Mouse (Mus musculus) forebrain, embryonic 14.5 days (tissue): ENCODE results near the gene Trim41. TPM values are rescaled to one million over a fixed set of nuclear protein-coding genes. Genes with fewer than 3 reads are reported as not detected.
"Not testable (repeated sequence)": the region's sequence is repeated elsewhere in the genome, so short reads cannot be mapped to it uniquely, and the experiment has no call there.

Source experiments
- ATAC-seq: fragments of 200-750 bp; cut with Nextera tagmentation; 2 replicates; pipeline ENCODE4 v1.8.0; 2017; ENCODE audit warnings: mild to moderate bottlenecking, moderate library complexity
- DNase-seq: peaks from one replicate; pipeline ENCODE4 v3.0.0-alpha.2; 2015; ENCODE audit warnings: low spot score
- H3K27ac ChIP-seq: fragments of 300-500 bp; sonication (generic); 2 replicates; pipeline ENCODE4 v1.5.1; 2014; ENCODE audit warnings: low read depth, mild to moderate bottlenecking, control low read depth, low read length, moderate library complexity
- H3K27me3 ChIP-seq: fragments of 300-500 bp; sonication (generic); replicated peaks from 2 replicates; pipeline ENCODE4 v1.6.1; 2014; ENCODE audit warnings: low read length, control low read depth, mixed read lengths; ENCODE audit not compliant: control insufficient read depth, insufficient read depth
- H3K36me3 ChIP-seq: fragments of 300-500 bp; sonication (generic); 2 replicates; pipeline ENCODE4 v1.6.1; 2014; ENCODE audit warnings: low read length, control low read depth; ENCODE audit not compliant: control insufficient read depth, insufficient read depth
- H3K4me1 ChIP-seq: fragments of 300-500 bp; sonication (generic); 2 replicates; pipeline ENCODE4 v1.6.1; 2014; ENCODE audit warnings: antibody characterized with exemption, low read length, control low read depth; ENCODE audit not compliant: control insufficient read depth, insufficient read depth
- H3K4me2 ChIP-seq: fragments of 300-500 bp; sonication (generic); 2 replicates; pipeline ENCODE4 v1.6.1; 2014; ENCODE audit warnings: mild to moderate bottlenecking, control low read depth, low read length
- H3K4me3 ChIP-seq: fragments of 300-500 bp; sonication (generic); 2 replicates; pipeline ENCODE4 v1.5.1; 2014; ENCODE audit warnings: low read depth, low read length, control low read depth
- H3K9ac ChIP-seq: fragments of 300-500 bp; sonication (generic); 2 replicates; pipeline ENCODE4 v1.6.1; 2014; ENCODE audit warnings: mild to moderate bottlenecking, low read length, control low read depth, moderate library complexity
- H3K9me3 ChIP-seq: fragments of 300-500 bp; sonication (generic); replicated peaks from 2 replicates; pipeline ENCODE4 v1.6.1; 2016; ENCODE audit warnings: low read length, control low read depth, mixed read lengths; ENCODE audit not compliant: control insufficient read depth
- WGBS: fragments of 180-500 bp; shearing (Covaris S2); extraction: QIAGEN DNeasy Blood & Tissue Kit; methylation state at CpG from one replicate; pipeline ENCODE4 v1.1.7; 2014; 5-methylcytosine and 5-hydroxymethylcytosine counted together
- polyA plus RNA-seq: library from polyadenylated mRNA; unstranded; fragments of >200 nt; fragmentation: Nextera tagmentation; extraction: Ambion mirVana; gene quantifications from 2 replicates; pipeline ENCODE4 v1.2.1, GENCODE M21; 2014

Trim41 gene
- polyA plus RNA-seq, 1 experiment from 2014 or later: 3.2 TPM

DNA sequence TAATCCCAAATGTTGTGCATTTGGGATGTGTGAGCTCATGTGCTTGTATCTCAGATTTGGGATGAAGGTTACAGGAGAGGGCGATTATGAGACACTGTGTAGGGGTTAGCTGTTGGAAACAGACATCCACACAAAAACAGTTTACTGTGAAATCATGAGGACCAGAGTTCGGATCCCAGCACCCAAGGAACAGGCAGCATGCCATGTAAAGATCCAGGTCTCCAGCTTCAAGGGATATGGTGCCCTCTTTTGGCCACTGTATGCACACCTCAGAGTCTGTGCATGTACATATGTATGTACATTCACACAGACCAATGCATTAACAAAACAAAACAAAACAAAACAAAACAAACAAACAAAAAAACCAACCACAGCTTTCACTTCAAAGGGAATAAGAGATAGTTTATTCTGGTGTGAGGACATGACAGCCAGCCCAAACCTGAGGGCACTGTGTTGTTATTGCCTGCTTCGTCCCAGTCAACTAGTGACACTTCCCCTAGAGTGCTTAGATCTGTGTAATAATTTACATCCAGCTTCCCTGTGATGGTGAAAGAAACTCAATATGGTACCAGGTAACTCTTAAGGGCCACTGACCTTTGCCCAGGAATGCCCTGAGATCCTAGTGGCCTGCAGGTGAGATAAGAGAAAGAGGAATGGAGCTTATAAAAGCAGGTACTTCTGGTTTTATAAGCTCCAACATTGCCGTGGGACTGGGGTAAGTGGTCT, 34.3 kb upstream of the Trim41 start:
- peaks cover 12% of the 10 kb centered on the region for H3K4me1 ChIP-seq
- H3K27me3 ChIP-seq: no peaks in the 10 kb centered on the region
- DNase-seq: no peak
- H3K4me3 ChIP-seq: no peak overlapping the region
- H3K9me3 ChIP-seq: no peaks in the 10 kb centered on the region
- no peak overlapping the region for H3K4me2 ChIP-seq
- H3K9ac ChIP-seq: no peak overlapping the region
- no peak overlapping the region for H3K27ac ChIP-seq
- WGBS: 84% methylated on average over 4 of the region's 4 CpGs
- no peak for ATAC-seq
- no peaks in the 10 kb centered on the region for H3K36me3 ChIP-seq

DNA sequence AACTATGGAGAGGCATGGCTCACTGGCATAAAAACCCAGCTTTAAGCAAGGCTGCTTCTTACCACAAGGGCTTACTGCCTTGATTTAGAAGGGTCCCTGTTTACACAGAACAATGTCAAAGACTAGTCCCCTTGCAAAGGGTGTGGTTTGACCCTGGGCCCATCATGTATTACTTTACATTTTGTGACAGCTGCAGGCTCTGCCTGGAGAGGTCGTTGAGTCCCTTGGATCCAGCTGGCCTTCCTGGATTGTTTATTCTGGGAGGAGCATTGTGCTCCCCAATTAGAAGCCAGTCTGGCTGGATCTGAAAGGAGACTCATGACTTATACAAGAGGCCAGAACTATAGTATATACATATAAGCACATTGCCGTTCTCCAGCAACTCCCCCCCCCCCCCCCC, 33.1 kb upstream of the Trim41 start:
- Histone ChIP-seq H3K27ac (no peak overlapping the region), H3K4me3 (no peak overlapping the region), H3K36me3 (no peaks in the 10 kb centered on the region), H3K4me2 (no peak overlapping the region), H3K9me3 (no peaks in the 10 kb centered on the region), H3K27me3 (no peaks in the 10 kb centered on the region), H3K9ac (no peak overlapping the region), H3K4me1 (peaks cover 12% of the 10 kb centered on the region)
- ATAC-seq (no peak), DNase-seq (no peak)
- WGBS: 35% methylated on average over 2 of the region's 2 CpGs

DNA sequence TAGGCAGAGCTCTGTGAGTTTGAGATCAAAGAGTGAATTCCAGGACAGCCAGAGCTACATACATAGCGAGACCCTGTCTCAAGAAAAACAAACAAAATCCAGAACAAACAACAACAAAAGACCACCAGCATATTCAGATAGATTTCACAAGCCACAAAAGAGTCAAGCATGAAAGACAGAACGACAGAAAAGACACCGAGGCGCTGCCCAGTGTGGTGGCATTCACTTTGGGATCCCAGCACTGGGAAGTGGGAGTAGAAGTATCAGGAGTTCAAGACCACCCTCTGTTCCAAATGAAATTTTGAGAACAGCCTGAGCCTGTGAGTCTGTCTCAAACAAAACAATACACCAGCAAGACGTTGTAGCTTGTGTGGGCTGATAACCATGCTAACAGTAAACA, 29.7 kb upstream of the Trim41 start:
- Histone ChIP-seq H3K36me3 (no peaks in the 10 kb centered on the region), H3K4me3 (no peak overlapping the region), H3K9me3 (no peaks in the 10 kb centered on the region), H3K4me2 (no peak overlapping the region), H3K9ac (no peak overlapping the region), H3K27ac (no peak overlapping the region), H3K27me3 (no peaks in the 10 kb centered on the region), H3K4me1 (no peaks in the 10 kb centered on the region)
- ATAC-seq (no peak), DNase-seq (no peak)
- WGBS: 54% methylated on average over 5 of the region's 5 CpGs

DNA sequence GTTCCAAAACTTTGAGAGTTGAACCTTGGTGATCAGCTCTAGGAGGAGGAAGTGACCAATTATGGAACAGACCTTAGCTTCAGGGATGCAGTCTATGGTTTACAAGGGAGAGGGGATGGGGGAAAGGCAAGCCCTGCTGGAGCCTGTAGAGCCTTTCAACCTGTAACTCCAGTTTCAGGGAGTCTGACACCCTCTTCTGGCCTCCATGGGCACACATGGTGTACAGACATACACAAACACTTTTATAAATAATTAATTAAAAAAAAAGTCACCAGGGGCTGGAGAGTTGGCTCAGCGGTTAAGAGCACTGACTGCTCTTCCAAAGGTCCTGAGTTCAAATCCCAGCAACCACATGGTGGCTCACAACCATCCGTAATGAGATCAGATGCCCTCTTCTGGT, 29.2 kb upstream of the Trim41 start:
- H3K27me3 ChIP-seq, H3K9ac ChIP-seq, H3K4me2 ChIP-seq, DNase-seq, H3K4me3 ChIP-seq, ATAC-seq, H3K36me3 ChIP-seq, H3K9me3 ChIP-seq, H3K27ac ChIP-seq, H3K4me1 ChIP-seq: not testable (repeated sequence)
- WGBS: 78% methylated on average over 2 of the region's 2 CpGs

DNA sequence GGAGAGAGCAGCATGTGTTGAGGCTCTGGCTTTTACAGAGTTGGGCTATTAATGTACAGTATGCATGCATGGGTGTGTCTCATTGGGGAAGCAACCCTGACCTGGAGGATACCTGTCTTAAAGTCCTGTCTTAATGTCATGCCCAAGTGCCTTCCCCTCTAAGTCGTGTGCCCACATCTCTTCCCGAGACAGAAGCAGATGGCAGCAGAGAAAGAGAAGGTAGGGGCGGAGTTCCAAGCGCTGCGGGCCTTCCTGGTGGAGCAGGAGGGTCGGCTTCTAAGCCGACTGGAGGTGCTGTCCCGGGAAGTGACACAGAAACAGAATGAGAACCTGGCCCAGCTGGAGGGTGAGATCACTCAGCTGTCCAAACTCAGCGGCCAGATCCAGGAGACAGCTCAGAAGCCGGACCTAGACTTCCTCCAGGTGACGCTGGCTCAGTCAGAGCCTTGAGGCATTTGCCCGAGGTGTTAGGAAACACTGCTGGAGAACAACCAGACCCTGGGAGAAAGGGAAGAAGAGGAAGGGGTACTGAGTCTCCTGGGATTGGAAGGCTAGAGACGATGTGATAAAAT, 28.2 kb upstream of the Trim41 start:
- no peaks in the 10 kb centered on the region for H3K27me3 ChIP-seq
- no peaks in the 10 kb centered on the region for H3K36me3 ChIP-seq
- ATAC-seq: no peak
- H3K9me3 ChIP-seq: no peaks in the 10 kb centered on the region
- 39% methylated on average over 13 of the region's 13 CpGs for WGBS
- H3K4me3 ChIP-seq: no peak overlapping the region
- no peaks in the 10 kb centered on the region for H3K4me1 ChIP-seq
- DNase-seq: no peak
- no peak overlapping the region for H3K9ac ChIP-seq
- no peak overlapping the region for H3K4me2 ChIP-seq
- H3K27ac ChIP-seq: no peak overlapping the region

DNA sequence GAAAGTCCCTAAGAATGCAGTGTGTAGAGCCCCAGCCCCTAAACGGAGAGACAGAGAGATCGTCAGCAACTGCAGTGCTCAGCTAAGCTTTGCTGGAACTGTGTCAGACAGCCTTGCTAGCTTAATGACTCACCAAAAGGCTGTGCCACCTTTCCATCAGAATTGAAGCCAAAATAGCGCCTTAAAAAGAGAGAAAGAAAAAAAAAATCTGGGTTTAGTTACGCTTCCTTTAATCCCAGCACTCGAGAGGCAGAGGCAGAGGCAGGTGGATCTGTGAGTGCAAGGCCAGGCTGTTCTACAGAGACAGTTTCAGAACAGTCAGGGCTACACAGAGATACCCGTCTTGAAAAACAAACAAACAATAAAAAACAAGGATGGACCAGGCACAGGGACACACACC, 27.2 kb upstream of the Trim41 start:
- Histone ChIP-seq H3K27me3 (no peaks in the 10 kb centered on the region), H3K9ac (no peak overlapping the region), H3K36me3 (no peaks in the 10 kb centered on the region), H3K4me1 (no peaks in the 10 kb centered on the region), H3K27ac (no peak overlapping the region), H3K4me2 (no peak overlapping the region), H3K9me3 (no peaks in the 10 kb centered on the region), H3K4me3 (no peak overlapping the region)
- WGBS: 53% methylated on average over 6 of the region's 6 CpGs
- DNase-seq (no peak), ATAC-seq (no peak)

DNA sequence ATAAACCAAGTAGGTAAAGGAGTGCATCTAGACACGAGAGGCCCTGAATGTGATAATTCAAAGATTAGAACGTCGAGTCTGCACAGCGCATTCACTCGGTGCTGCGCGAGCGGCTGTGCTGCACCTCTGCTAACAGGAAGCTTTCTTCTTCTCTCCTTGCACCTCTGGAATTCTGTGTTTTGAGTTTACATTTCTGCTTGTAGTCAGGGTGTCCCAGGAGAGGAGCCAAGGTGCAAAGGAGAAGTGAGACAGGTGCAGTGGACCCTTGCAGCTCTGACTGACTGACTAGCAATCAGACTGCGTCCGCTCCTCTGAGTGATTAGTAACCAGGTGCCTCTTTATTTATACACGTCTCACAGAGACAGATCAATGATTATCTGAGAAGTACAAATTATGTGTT, 26.0 kb upstream of the Trim41 start:
- Histone ChIP-seq H3K27me3 (no peaks in the 10 kb centered on the region), H3K36me3 (no peaks in the 10 kb centered on the region), H3K4me2 (no peak overlapping the region), H3K27ac (no peak overlapping the region), H3K4me3 (no peak overlapping the region), H3K9ac (no peak overlapping the region), H3K9me3 (no peaks in the 10 kb centered on the region), H3K4me1 (peaks cover 2% of the 10 kb centered on the region; the same call in 1 of the 2 replicates)
- no peak for ATAC-seq
- 79% methylated on average over 11 of the region's 11 CpGs for WGBS
- DNase-seq: no peak

DNA sequence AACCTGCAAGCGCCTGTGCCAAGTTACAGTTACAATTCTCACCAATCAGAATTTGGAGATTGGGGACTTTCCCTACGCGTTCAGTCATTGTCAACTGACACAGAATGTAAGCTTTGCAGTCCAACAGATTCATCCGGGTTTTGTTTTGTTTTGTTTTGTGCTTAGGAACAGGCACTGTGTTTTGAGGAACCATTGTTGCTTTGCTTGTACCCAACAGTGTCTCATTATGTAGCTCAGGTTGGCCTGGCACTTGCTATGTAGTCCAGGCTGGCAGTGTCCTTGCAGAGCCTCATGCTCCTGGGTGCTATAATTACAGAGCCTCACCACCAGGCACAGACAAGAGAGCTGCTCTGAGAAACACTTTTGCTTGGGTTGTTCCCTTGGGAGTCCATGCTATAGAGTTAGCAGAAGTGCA, 25.2 kb upstream of the Trim41 start:
- no peak for ATAC-seq
- H3K27me3 ChIP-seq: no peaks in the 10 kb centered on the region
- WGBS: 80% methylated on average over 4 of the region's 4 CpGs

DNA sequence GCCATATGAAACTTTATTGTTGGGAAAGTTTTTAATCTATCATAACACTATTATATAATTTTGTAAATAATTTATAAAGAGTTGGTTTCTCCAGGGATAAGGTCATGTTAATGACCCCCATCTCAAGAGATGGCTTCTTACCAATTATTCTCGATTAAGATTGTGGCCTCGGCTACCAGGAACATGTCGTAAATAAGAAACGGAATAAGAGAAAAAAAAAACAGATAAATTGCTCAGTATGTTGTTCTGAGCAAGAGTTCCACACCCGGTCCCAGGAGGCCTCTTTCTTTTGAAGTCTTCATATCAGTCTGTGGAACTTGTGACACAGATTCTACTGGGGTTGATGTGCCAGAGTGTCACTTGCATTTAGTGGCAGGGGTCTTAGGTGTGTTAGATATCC, 24.1 kb upstream of the Trim41 start:
- no peak overlapping the region for H3K9ac ChIP-seq
- no peak overlapping the region for H3K4me2 ChIP-seq
- 90% methylated on average over 5 of the region's 5 CpGs for WGBS
- H3K27me3 ChIP-seq: no peaks in the 10 kb centered on the region
- no peaks in the 10 kb centered on the region for H3K9me3 ChIP-seq
- H3K36me3 ChIP-seq: no peaks in the 10 kb centered on the region
- H3K27ac ChIP-seq: no peak overlapping the region
- DNase-seq (no peak), ATAC-seq (no peak)
- H3K4me3 ChIP-seq: no peak overlapping the region
- H3K4me1 ChIP-seq: peaks cover 4% of the 10 kb centered on the region; the same call in 1 of the 2 replicates

More for the DNA sequence above, 25.2 kb upstream of the Trim41 start:
- Histone ChIP-seq H3K9me3 (no peaks in the 10 kb centered on the region), H3K4me3 (no peak overlapping the region), H3K9ac (no peak overlapping the region), H3K4me1 (peaks cover 4% of the 10 kb centered on the region; the same call in 1 of the 2 replicates), H3K36me3 (no peaks in the 10 kb centered on the region), H3K4me2 (no peak overlapping the region), H3K27ac (no peak overlapping the region)
- DNase-seq: no peak
